Mouse (Mus musculus) forebrain, embryonic 16.5 days (tissue): ENCODE results near the gene Kmt2a. TPM values are rescaled to one million over a fixed set of nuclear protein-coding genes. Genes with fewer than 3 reads are reported as not detected.

Experiments used
- polyA plus RNA-seq: library from polyadenylated mRNA; unstranded; fragments of >200 nt; fragmentation: Nextera tagmentation; extraction: Ambion mirVana; gene quantifications from 2 replicates; pipeline ENCODE4 v1.2.1, GENCODE M21; 2015

The Kmt2a gene
- polyA plus RNA-seq, 1 experiment from 2014 or later = 24.3 TPM

Other genes starting within 250 kb of the Kmt2a start
- gene Treh, start 208.1 kb downstream of the Kmt2a start, polyA plus RNA-seq = not detected in 2 replicates
- gene Phldb1, start 146.1 kb downstream of the Kmt2a start, polyA plus RNA-seq = 45.0 and 53.6 TPM in 2 replicates
- gene Arcn1, start 113.5 kb downstream of the Kmt2a start, polyA plus RNA-seq = 150 and 161 TPM in 2 replicates
- gene Ift46, start 113.4 kb downstream of the Kmt2a start, polyA plus RNA-seq = 184 and 187 TPM in 2 replicates
- gene Tmem25, start 82.0 kb downstream of the Kmt2a start, polyA plus RNA-seq = 7.0 and 10.3 TPM in 2 replicates
- 0.41 TPM in 1 of 2 replicates, not detected in the other for gene Ttc36, start 78.2 kb downstream of the Kmt2a start, polyA plus RNA-seq
- gene Atp5l, start 39.4 kb upstream of the Kmt2a start, polyA plus RNA-seq = 638 and 661 TPM in 2 replicates
- gene Ube4a, start 84.3 kb upstream of the Kmt2a start, polyA plus RNA-seq = 38.5 and 42.7 TPM in 2 replicates
- not detected in 2 replicates for gene Cd3g, start 99.1 kb upstream of the Kmt2a start, polyA plus RNA-seq
- not detected in 2 replicates for gene Cd3d, start 100.5 kb upstream of the Kmt2a start, polyA plus RNA-seq
- not detected in 2 replicates for gene Cd3e, start 128.3 kb upstream of the Kmt2a start, polyA plus RNA-seq
- 0.38 and 0.96 TPM in 2 replicates for gene Mpzl2, start 158.5 kb upstream of the Kmt2a start, polyA plus RNA-seq
- gene Mpzl3, start 173.9 kb upstream of the Kmt2a start, polyA plus RNA-seq = 1.0 and 1.2 TPM in 2 replicates
- gene Jaml, start 197.9 kb upstream of the Kmt2a start, polyA plus RNA-seq = 0.34 and 0.61 TPM in 2 replicates
- gene Scn2b, start 236.5 kb upstream of the Kmt2a start, polyA plus RNA-seq = 5.7 and 6.9 TPM in 2 replicates